Mouse (Mus musculus) heart, embryonic 12.5 days (tissue): ENCODE measurements around the gene Vps35l. TPM values are rescaled to one million over a fixed set of nuclear protein-coding genes. Genes with fewer than 3 reads are reported as not detected.
A peak's percentile ranks its signal among the peaks of the same experiment; 100 is the strongest.

ENCODE experiments used
- ATAC-seq: fragments of 200-750 bp; cut with Nextera tagmentation; 2 replicates; pipeline ENCODE4 v1.8.0; 2017; ENCODE audit warnings: moderate TSS enrichment, moderate library complexity; ENCODE audit not compliant: insufficient number of reproducible peaks, low FRiP score
- H3K27ac ChIP-seq: fragments of 300-500 bp; sonication (generic); 2 replicates; pipeline ENCODE4 v1.5.1; 2016; ENCODE audit warnings: mild to moderate bottlenecking, moderate library complexity; ENCODE audit not compliant: poor library complexity, severe bottlenecking
- H3K27me3 ChIP-seq: fragments of 300-500 bp; sonication (generic); replicated peaks from 2 replicates; pipeline ENCODE4 v1.6.1; 2016; ENCODE audit warnings: mild to moderate bottlenecking, moderate library complexity
- H3K36me3 ChIP-seq: fragments of 300-500 bp; sonication (generic); 2 replicates; pipeline ENCODE4 v1.6.1; 2016; ENCODE audit warnings: mild to moderate bottlenecking, moderate library complexity
- H3K4me1 ChIP-seq: fragments of 300-500 bp; sonication (generic); replicated peaks from 2 replicates; pipeline ENCODE4 v1.6.1; 2016; ENCODE audit warnings: mild to moderate bottlenecking
- H3K4me2 ChIP-seq: fragments of 300-500 bp; sonication (generic); 2 replicates; pipeline ENCODE4 v1.6.1; 2016; ENCODE audit warnings: mild to moderate bottlenecking, moderate library complexity
- H3K4me3 ChIP-seq: fragments of 300-500 bp; sonication (generic); 2 replicates; pipeline ENCODE4 v1.5.1; 2016; ENCODE audit warnings: mild to moderate bottlenecking
- H3K9ac ChIP-seq: fragments of 300-500 bp; sonication (generic); 2 replicates; pipeline ENCODE4 v1.6.1; 2016; ENCODE audit warnings: mild to moderate bottlenecking, moderate library complexity
- H3K9me3 ChIP-seq: fragments of 300-500 bp; sonication (generic); replicated peaks from 2 replicates; pipeline ENCODE4 v1.6.1; 2016; ENCODE audit warnings: mild to moderate bottlenecking, moderate library complexity
- WGBS: fragments of 180-500 bp; shearing (Covaris S2); methylation state at CpG from one replicate; pipeline ENCODE4 v1.1.7; 2016; 5-methylcytosine and 5-hydroxymethylcytosine counted together
- polyA plus RNA-seq: library from polyadenylated mRNA; unstranded; fragments of >200 nt; fragmentation: Nextera tagmentation; extraction: Ambion mirVana; gene quantifications from 2 replicates; pipeline ENCODE4 v1.2.1, GENCODE M21; 2016

Vps35l gene
- polyA plus RNA-seq, 1 experiment from 2014 or later: 55.7 TPM

- Histone ChIP-seq H3K9me3 (no peaks in the 10 kb centered on the region), H3K27ac (no peak overlapping the region), H3K9ac (no peak overlapping the region), H3K36me3 (peaks cover 60% of the 10 kb centered on the region), H3K27me3 (no peaks in the 10 kb centered on the region), H3K4me2 (no peak overlapping the region), H3K4me3 (no peak overlapping the region), H3K4me1 (no peaks in the 10 kb centered on the region)
- ATAC-seq: no peak
- WGBS: 67% methylated on average over 6 of the region's 6 CpGs
Measured at GRCm38 (mm10) chr7:118798105-118798570, 58.1 kb downstream of the Vps35l start.

- peaks cover 60% of the 10 kb centered on the region for H3K36me3 ChIP-seq
- WGBS: 82% methylated on average over 15 of the region's 15 CpGs
Measured at GRCm38 (mm10) chr7:118800112-118800734, 60.2 kb downstream of the Vps35l start.

GRCm38 (mm10) chr7:118801791-118802190 is 61.8 kb downstream of the Vps35l start:
- peaks cover 51% of the 10 kb centered on the region for H3K36me3 ChIP-seq
- no peak for ATAC-seq

More at GRCm38 (mm10) chr7:118800112-118800734, 60.2 kb downstream of the Vps35l start:
- Histone ChIP-seq H3K9me3 (no peaks in the 10 kb centered on the region), H3K4me3 (no peak overlapping the region), H3K9ac (no peak overlapping the region), H3K4me2 (no peak overlapping the region), H3K27ac (no peak overlapping the region), H3K4me1 (no peaks in the 10 kb centered on the region), H3K27me3 (no peaks in the 10 kb centered on the region)
- no peak for ATAC-seq

GRCm38 (mm10) chr7:118803425-118803824 is 63.4 kb downstream of the Vps35l start:
- whole genome bisulfite sequencing: 89% methylated on average over 8 of the region's 8 CpGs
- no peak overlapping the region for H3K27ac ChIP-seq
- no peak overlapping the region for H3K4me2 ChIP-seq
- H3K9ac ChIP-seq: no peak overlapping the region
- ATAC-seq: no peak
- H3K36me3 ChIP-seq: peaks cover 49% of the 10 kb centered on the region
- H3K27me3 ChIP-seq: no peaks in the 10 kb centered on the region
- no peak overlapping the region for H3K4me3 ChIP-seq
- no peaks in the 10 kb centered on the region for H3K9me3 ChIP-seq
- H3K4me1 ChIP-seq: peaks cover 7% of the 10 kb centered on the region

More at GRCm38 (mm10) chr7:118801791-118802190, 61.8 kb downstream of the Vps35l start:
- Histone ChIP-seq H3K4me2 (no peak overlapping the region), H3K9ac (no peak overlapping the region), H3K9me3 (no peaks in the 10 kb centered on the region), H3K27ac (no peak overlapping the region), H3K4me3 (no peak overlapping the region), H3K4me1 (peaks cover 2% of the 10 kb centered on the region), H3K27me3 (no peaks in the 10 kb centered on the region)
- WGBS: 90% methylated on average over 3 of the region's 3 CpGs

- Histone ChIP-seq H3K4me2 (no peak overlapping the region), H3K4me3 (no peak overlapping the region), H3K9me3 (no peaks in the 10 kb centered on the region), H3K9ac (no peak overlapping the region), H3K4me1 (peaks cover 7% of the 10 kb centered on the region), H3K27ac (peak overlapping the region; percentile 15; the same call in 1 of the 2 replicates), H3K27me3 (no peaks in the 10 kb centered on the region), H3K36me3 (peaks cover 47% of the 10 kb centered on the region)
- ATAC-seq: peak; percentile 28; the same call in 1 of the 2 replicates
- WGBS: 52% methylated on average over 16 of the region's 16 CpGs
Measured at GRCm38 (mm10) chr7:118806631-118807411, 66.8 kb downstream of the Vps35l start.

GRCm38 (mm10) chr7:118807899-118808298 is 67.9 kb downstream of the Vps35l start:
- 72% methylated on average over 8 of the region's 8 CpGs for WGBS
- ATAC-seq: no peak
- Histone ChIP-seq H3K36me3 (peaks cover 40% of the 10 kb centered on the region), H3K4me2 (no peak overlapping the region), H3K27ac (no peak overlapping the region), H3K4me1 (peaks cover 7% of the 10 kb centered on the region), H3K4me3 (no peak overlapping the region), H3K9ac (no peak overlapping the region), H3K27me3 (no peaks in the 10 kb centered on the region), H3K9me3 (no peaks in the 10 kb centered on the region)

- H3K4me1 ChIP-seq: peaks cover 7% of the 10 kb centered on the region
- no peak for ATAC-seq
- H3K27ac ChIP-seq: no peak overlapping the region
- 70% methylated on average over 12 of the region's 12 CpGs for WGBS
- no peak overlapping the region for H3K4me2 ChIP-seq
- no peaks in the 10 kb centered on the region for H3K9me3 ChIP-seq
- H3K36me3 ChIP-seq: peaks cover 54% of the 10 kb centered on the region
- H3K9ac ChIP-seq: no peak overlapping the region
- no peak overlapping the region for H3K4me3 ChIP-seq
- H3K27me3 ChIP-seq: no peaks in the 10 kb centered on the region
Measured at GRCm38 (mm10) chr7:118811407-118812106, 71.5 kb downstream of the Vps35l start.

GRCm38 (mm10) chr7:118813592-118813991 is 73.6 kb downstream of the Vps35l start:
- Histone ChIP-seq H3K9ac (no peak overlapping the region), H3K4me3 (no peak overlapping the region), H3K4me1 (no peaks in the 10 kb centered on the region), H3K9me3 (no peaks in the 10 kb centered on the region), H3K4me2 (no peak overlapping the region), H3K27me3 (no peaks in the 10 kb centered on the region), H3K27ac (no peak overlapping the region), H3K36me3 (peaks cover 69% of the 10 kb centered on the region)
- 88% methylated on average over 4 of the region's 4 CpGs for WGBS
- no peak for ATAC-seq

GRCm38 (mm10) chr7:118816275-118816674 is 76.2 kb downstream of the Vps35l start:
- H3K9ac ChIP-seq: no peak overlapping the region
- H3K9me3 ChIP-seq: no peaks in the 10 kb centered on the region
- no peak overlapping the region for H3K27ac ChIP-seq
- no peak overlapping the region for H3K4me3 ChIP-seq
- H3K36me3 ChIP-seq: peaks cover 64% of the 10 kb centered on the region
- peaks cover 1% of the 10 kb centered on the region for H3K4me1 ChIP-seq
- 83% methylated on average over 3 of the region's 3 CpGs for WGBS
- ATAC-seq: no peak
- H3K27me3 ChIP-seq: no peaks in the 10 kb centered on the region
- H3K4me2 ChIP-seq: no peak overlapping the region

GRCm38 (mm10) chr7:118817741-118818140 is 77.7 kb downstream of the Vps35l start:
- 81% methylated on average over 7 of the region's 7 CpGs for WGBS
- Histone ChIP-seq H3K27ac (no peak overlapping the region), H3K4me2 (no peak overlapping the region), H3K27me3 (no peaks in the 10 kb centered on the region), H3K36me3 (peaks cover 58% of the 10 kb centered on the region), H3K4me3 (no peak overlapping the region), H3K9ac (no peak overlapping the region), H3K4me1 (peaks cover 9% of the 10 kb centered on the region), H3K9me3 (no peaks in the 10 kb centered on the region)
- no peak for ATAC-seq

GRCm38 (mm10) chr7:118819666-118820065 is 79.6 kb downstream of the Vps35l start:
- Histone ChIP-seq H3K4me1 (peaks cover 9% of the 10 kb centered on the region), H3K4me3 (no peak overlapping the region), H3K4me2 (no peak overlapping the region), H3K27me3 (no peaks in the 10 kb centered on the region), H3K9me3 (no peaks in the 10 kb centered on the region), H3K36me3 (peaks cover 45% of the 10 kb centered on the region), H3K27ac (no peak overlapping the region), H3K9ac (no peak overlapping the region)
- 77% methylated on average over 1 of the region's 1 CpGs for WGBS
- no peak for ATAC-seq
